Mouse (Mus musculus) midbrain, embryonic 14.5 days (tissue): ENCODE measurements around the gene Rapgef5. TPM values are rescaled to one million over a fixed set of nuclear protein-coding genes. Genes with fewer than 3 reads are reported as not detected.
A peak's percentile ranks its signal among the peaks of the same experiment; 100 is the strongest.

Experiments
- ATAC-seq: fragments of 200-750 bp; cut with Nextera tagmentation; 2 replicates; pipeline ENCODE4 v1.8.0; 2017; ENCODE audit warnings: moderate number of reproducible peaks, moderate library complexity; ENCODE audit not compliant: low FRiP score, low TSS enrichment
- DNase-seq: peaks from one replicate; pipeline ENCODE4 v3.0.0-alpha.2; 2015
- H3K27ac ChIP-seq: fragments of 300-500 bp; sonication (generic); replicated peaks from 2 replicates; pipeline ENCODE4 v1.5.1; 2014; ENCODE audit warnings: mild to moderate bottlenecking, low read depth, low read length, moderate library complexity
- H3K27me3 ChIP-seq: fragments of 300-500 bp; sonication (generic); 2 replicates; pipeline ENCODE4 v1.6.1; 2014; ENCODE audit warnings: low read length, control low read depth, mixed read lengths; ENCODE audit not compliant: control insufficient read depth, insufficient read depth
- H3K36me3 ChIP-seq: fragments of 300-500 bp; sonication (generic); 2 replicates; pipeline ENCODE4 v1.6.1; 2014; ENCODE audit warnings: low read length, control low read depth; ENCODE audit not compliant: control insufficient read depth, insufficient read depth
- H3K4me1 ChIP-seq: fragments of 300-500 bp; sonication (generic); 2 replicates; pipeline ENCODE4 v1.6.1; 2014; ENCODE audit warnings: mild to moderate bottlenecking, antibody characterized with exemption, low read length, control low read depth; ENCODE audit not compliant: control insufficient read depth, insufficient read depth
- H3K4me2 ChIP-seq: fragments of 300-500 bp; sonication (generic); 2 replicates; pipeline ENCODE4 v1.6.1; 2014; ENCODE audit warnings: mild to moderate bottlenecking, low read length, moderate library complexity
- H3K4me3 ChIP-seq: fragments of 300-500 bp; sonication (generic); replicated peaks from 2 replicates; pipeline ENCODE4 v1.5.1; 2014; ENCODE audit warnings: low read depth, low read length
- H3K9ac ChIP-seq: fragments of 300-500 bp; sonication (generic); replicated peaks from 2 replicates; pipeline ENCODE4 v1.6.1; 2014; ENCODE audit warnings: mild to moderate bottlenecking, low read length, moderate library complexity
- H3K9me3 ChIP-seq: fragments of 300-500 bp; sonication (generic); 2 replicates; pipeline ENCODE4 v1.6.1; 2016; ENCODE audit warnings: low read length, control low read depth, mixed read lengths; ENCODE audit not compliant: control insufficient read depth
- WGBS: fragments of 180-500 bp; shearing (Covaris S2); extraction: QIAGEN DNeasy Blood & Tissue Kit; methylation state at CpG from one replicate; pipeline ENCODE4 v1.1.7; 2014; 5-methylcytosine and 5-hydroxymethylcytosine counted together
- polyA plus RNA-seq: library from polyadenylated mRNA; unstranded; fragments of >200 nt; fragmentation: Nextera tagmentation; extraction: Ambion mirVana; gene quantifications from 2 replicates; pipeline ENCODE4 v1.2.1, GENCODE M21; 2014

Gene Rapgef5
- polyA plus RNA-seq, 1 experiment from 2014 or later: 50.8 TPM

DNA sequence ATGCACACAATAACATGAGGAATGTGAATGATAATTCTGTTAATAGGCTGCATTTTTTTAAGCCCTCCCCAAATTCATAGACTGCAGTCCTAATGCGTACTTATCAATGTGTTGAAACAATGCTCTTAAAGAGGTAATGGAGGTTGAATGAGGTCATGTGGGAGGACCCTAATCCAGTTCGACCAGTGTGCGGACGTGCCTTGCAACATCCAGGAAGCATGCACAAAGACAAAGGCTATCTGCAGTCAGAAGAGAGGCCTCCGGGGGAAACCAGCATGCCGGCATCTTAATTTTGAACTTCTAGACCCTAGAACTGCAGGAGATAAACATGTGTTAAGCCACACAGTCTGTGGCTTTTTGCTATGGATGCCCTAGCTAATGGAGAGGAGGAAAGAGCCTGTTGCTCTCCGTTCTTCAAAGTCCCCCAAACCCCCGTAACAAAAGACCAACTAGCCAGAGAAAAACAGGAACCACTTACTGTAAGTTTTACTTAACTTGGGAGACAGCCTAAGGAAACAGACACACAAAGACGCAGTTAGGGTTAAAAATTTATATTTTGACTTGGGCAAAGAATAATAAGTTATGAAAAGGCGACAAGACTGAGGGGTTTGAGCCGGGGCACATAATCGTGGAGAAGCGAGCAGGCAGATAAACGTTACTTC, 1.1 kb downstream of the Rapgef5 start:
- 77% methylated on average over 14 of the region's 14 CpGs for WGBS
- H3K4me2 ChIP-seq: no peak overlapping the region
- no peak overlapping the region for H3K4me3 ChIP-seq
- DNase-seq (no peak), ATAC-seq (no peak)
- H3K36me3 ChIP-seq: no peaks in the 10 kb centered on the region
- no peak overlapping the region for H3K9ac ChIP-seq
- H3K4me1 ChIP-seq: peaks cover 13% of the 10 kb centered on the region
- H3K27ac ChIP-seq: no peak overlapping the region
- no peaks in the 10 kb centered on the region for H3K9me3 ChIP-seq
- H3K27me3 ChIP-seq: no peaks in the 10 kb centered on the region

DNA sequence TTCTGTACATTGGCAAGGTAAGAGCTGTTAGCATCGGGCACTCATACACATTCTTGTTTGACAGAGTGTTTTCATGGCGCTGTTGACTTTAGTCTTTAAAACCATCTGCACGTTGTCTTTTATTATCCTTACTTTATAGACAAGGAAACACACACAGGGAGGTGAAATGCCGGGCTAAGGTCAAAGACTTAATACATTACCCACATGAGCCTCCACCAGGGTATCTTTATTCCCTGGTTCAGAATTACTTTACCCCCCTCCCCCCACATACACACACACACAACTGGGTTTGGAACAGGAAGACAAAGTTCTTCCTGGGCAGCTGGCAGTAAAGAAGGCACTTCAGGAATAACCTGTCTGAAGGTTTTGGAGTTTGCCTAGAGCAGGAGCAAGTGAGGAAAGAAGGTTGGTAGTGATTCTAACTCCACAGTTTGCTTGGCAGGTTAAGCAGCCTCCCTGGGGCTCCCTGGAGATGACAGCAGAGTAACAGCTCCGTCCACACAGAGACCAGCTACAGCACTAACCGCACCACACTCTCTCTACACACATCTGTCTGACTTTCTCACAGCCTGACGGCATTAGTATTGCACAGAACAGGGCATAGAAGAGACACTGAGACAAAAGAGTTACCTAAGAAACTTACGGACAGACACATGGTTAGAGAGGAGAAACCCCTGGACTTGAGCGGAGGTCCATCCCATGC, 8.2 kb downstream of the Rapgef5 start:
- 75% methylated on average over 9 of the region's 9 CpGs for WGBS
- ATAC-seq (no peak), DNase-seq (no peak)
- Histone ChIP-seq H3K9me3 (no peaks in the 10 kb centered on the region), H3K27me3 (no peaks in the 10 kb centered on the region), H3K9ac (no peak overlapping the region), H3K4me1 (0 out of 2 replicates have a peak, but pooled peaks cover 9% of the 10 kb centered on the region), H3K4me2 (no peak overlapping the region), H3K27ac (no peak overlapping the region), H3K36me3 (no peaks in the 10 kb centered on the region), H3K4me3 (no peak overlapping the region)

GRCm38 (mm10) chr12:117527889-117528288, 11.6 kb downstream of the Rapgef5 start:
- Histone ChIP-seq H3K27ac (no peak overlapping the region), H3K4me2 (no peak overlapping the region), H3K36me3 (no peaks in the 10 kb centered on the region), H3K4me1 (0 out of 2 replicates have a peak, but pooled peaks cover 9% of the 10 kb centered on the region), H3K9ac (no peak overlapping the region), H3K27me3 (peaks cover 3% of the 10 kb centered on the region; the same call in 1 of the 2 replicates), H3K4me3 (no peak overlapping the region), H3K9me3 (no peaks in the 10 kb centered on the region)
- DNase-seq: no peak
- ATAC-seq: no peak
- 74% methylated on average over 3 of the region's 3 CpGs for whole genome bisulfite sequencing

DNA sequence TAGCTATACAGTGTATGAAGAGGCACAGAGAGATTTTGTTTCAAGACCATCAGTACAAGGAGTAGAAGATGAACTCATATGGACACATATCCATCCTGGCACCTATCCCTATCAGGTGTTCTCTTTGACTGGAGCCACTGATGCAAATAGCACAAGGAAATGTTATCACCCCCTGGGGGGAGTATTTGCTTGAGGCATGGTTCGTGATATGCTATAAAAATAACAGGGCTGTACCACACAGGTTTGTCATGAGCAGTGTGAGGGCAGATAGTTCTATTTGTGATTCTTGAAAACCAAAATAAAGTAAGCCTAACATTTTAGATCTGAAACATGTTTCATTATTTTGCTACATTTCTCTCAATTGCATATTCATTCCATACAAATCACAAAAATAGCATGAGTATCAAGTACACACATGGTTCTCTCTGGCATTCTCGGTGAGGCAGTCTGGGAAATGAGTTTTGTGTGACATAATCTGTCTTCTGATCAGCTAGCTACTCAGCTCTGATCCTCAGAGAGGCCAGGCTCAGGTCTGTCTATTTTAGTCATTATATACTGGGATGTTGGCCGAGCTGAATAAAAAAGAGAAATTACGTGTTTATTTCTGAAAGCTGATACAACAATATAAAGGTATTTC, 12.3 kb downstream of the Rapgef5 start:
- no peak overlapping the region for H3K9ac ChIP-seq
- H3K4me3 ChIP-seq: no peak overlapping the region
- ATAC-seq (no peak), DNase-seq (no peak)
- 69% methylated on average over 4 of the region's 4 CpGs for WGBS
- peaks cover 12% of the 10 kb centered on the region; the same call in 1 of the 2 replicates for H3K4me1 ChIP-seq
- no peaks in the 10 kb centered on the region for H3K36me3 ChIP-seq
- peaks cover 10% of the 10 kb centered on the region; the same call in 1 of the 2 replicates for H3K27me3 ChIP-seq
- H3K4me2 ChIP-seq: no peak overlapping the region
- H3K27ac ChIP-seq: no peak overlapping the region
- no peaks in the 10 kb centered on the region for H3K9me3 ChIP-seq

- H3K4me1 ChIP-seq: peaks cover 17% of the 10 kb centered on the region; the same call in 1 of the 2 replicates
- H3K27me3 ChIP-seq: peaks cover 28% of the 10 kb centered on the region; the same call in 1 of the 2 replicates
- H3K4me3 ChIP-seq: no peak overlapping the region
- ATAC-seq (no peak), DNase-seq (no peak)
- no peaks in the 10 kb centered on the region for H3K9me3 ChIP-seq
- H3K27ac ChIP-seq: no peak overlapping the region
- H3K4me2 ChIP-seq: no peak overlapping the region
- 90% methylated on average over 4 of the region's 4 CpGs for WGBS
- no peaks in the 10 kb centered on the region for H3K36me3 ChIP-seq
- H3K9ac ChIP-seq: no peak overlapping the region
These were observed 14.8 kb downstream of the Rapgef5 start for GRCm38 (mm10) chr12:117531106-117531505.

DNA sequence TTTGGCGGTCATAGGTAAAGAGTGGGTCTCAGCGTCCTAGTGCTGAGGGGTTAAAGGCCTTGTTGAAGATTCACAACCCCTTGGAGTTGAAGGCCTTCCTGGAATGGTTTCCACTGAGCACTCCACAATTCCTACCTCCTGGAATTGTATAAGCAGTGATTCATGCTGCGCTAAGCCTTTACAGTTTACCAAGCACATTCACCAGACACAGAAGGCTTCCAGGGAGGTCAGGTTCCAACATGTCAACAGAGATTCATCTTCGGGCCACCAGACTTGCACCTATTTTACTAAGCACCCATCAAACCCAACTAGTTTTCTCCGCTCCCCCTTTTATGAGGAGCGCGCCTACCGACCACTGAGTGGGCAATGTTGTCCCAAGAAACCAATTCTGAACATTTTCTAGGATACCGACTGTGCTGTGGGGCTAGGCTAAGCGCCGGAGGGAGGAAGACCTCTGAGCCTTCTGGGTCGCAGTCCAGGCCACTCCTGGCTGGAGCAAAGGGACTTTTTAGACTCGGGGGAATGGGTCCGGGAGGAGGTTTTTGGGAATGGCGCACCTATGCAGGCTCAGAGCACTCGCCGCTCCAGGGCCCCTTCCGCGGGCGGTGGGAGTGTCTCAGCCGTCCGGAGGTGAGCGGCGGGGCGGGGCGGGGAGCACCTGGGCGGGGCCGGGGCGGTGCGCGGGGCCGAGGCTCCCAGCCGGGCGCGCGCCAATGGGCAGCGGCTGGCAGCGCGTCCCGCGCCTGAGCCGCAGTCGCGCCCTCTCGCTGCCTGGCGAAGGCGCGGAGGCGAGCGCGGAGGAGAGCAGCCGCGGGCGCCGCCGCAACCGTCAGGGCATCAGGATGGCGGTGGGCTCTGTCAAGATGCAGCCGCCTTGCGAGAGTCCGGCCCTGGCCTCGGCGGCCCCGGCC, 17.2 kb downstream of the Rapgef5 start:
- Histone ChIP-seq H3K9me3 (no peaks in the 10 kb centered on the region), H3K27me3 (peaks cover 28% of the 10 kb centered on the region; the same call in 1 of the 2 replicates), H3K4me3 (peak overlapping the region; percentile 64), H3K9ac (peak overlapping the region; percentile 69), H3K4me2 (peak overlapping the region; percentile 95), H3K4me1 (peaks cover 12% of the 10 kb centered on the region; the same call in 1 of the 2 replicates), H3K36me3 (no peaks in the 10 kb centered on the region), H3K27ac (peak overlapping the region; percentile 41; the same call in 1 of the 2 replicates)
- peak; percentile 71 for ATAC-seq
- DNase-seq: peak; percentile 83
- 2% methylated on average over 52 of the region's 64 CpGs for WGBS

DNA sequence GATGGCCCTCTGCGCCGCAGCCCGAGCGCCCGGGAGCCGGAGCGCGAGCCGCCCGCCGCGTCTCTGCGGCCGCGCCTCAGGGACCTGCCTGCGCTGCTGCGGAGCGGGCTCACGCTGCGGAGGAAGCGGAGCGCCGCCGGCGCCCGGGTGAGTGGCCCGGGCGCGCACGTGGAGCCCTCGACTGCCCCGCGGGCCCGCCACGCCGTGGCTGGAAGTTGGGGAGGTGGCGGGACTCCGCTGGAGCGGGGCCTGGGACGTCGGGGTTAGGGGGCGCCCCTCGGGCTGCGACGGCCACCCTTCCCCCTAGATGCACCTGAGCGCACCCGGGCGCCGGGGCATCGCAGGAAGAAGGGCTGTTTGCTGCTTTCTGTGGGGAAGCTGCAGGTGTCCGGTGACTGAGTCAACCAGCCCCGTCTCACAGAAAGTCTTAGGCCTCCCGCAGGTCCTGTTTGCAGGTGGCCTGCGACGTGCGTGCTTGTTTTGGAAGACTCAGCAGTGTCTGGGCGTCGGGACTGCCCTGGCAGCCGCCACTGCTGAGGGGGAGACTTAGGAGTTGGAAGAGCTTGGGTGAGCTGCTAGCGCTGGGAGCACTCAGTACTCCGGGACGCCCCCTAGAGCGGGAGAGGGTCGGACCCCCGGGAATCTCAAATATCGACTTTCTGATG, 17.9 kb downstream of the Rapgef5 start:
- under 1% methylated on average over 65 of the region's 66 CpGs for WGBS
- H3K4me3 ChIP-seq: peak overlapping the region; percentile 64

More for the DNA sequence above, 17.9 kb downstream of the Rapgef5 start:
- DNase-seq (peak; percentile 62), ATAC-seq (peak; percentile 70; the same call in 1 of the 2 replicates)
- Histone ChIP-seq H3K27ac (peak overlapping the region; percentile 41; the same call in 1 of the 2 replicates), H3K9me3 (no peaks in the 10 kb centered on the region), H3K9ac (peak overlapping the region; percentile 69), H3K36me3 (no peaks in the 10 kb centered on the region), H3K27me3 (peaks cover 28% of the 10 kb centered on the region; the same call in 1 of the 2 replicates), H3K4me1 (peaks cover 8% of the 10 kb centered on the region; the same call in 1 of the 2 replicates), H3K4me2 (peak overlapping the region; percentile 95)
